Mouse (Mus musculus) embryonic facial prominence, embryonic 13.5 days (tissue): ENCODE data around the gene Trit1. TPM values are rescaled to one million over a fixed set of nuclear protein-coding genes. Genes with fewer than 3 reads are reported as not detected.

Experiments
- ATAC-seq: fragments of 200-750 bp; cut with Nextera tagmentation; 2 replicates; pipeline ENCODE4 v1.8.0; 2017; ENCODE audit warnings: low read depth; ENCODE audit not compliant: insufficient number of reproducible peaks, insufficient read depth, low FRiP score, low TSS enrichment
- H3K27ac ChIP-seq: fragments of 300-500 bp; sonication (generic); 2 replicates; pipeline ENCODE4 v1.5.1; 2015; ENCODE audit warnings: moderate library complexity, mild to moderate bottlenecking, inconsistent platforms
- H3K27me3 ChIP-seq: fragments of 300-500 bp; sonication (generic); 2 replicates; pipeline ENCODE4 v1.6.1; 2015; ENCODE audit warnings: mild to moderate bottlenecking, inconsistent platforms
- H3K36me3 ChIP-seq: fragments of 300-500 bp; sonication (generic); 2 replicates; pipeline ENCODE4 v1.6.1; 2015; ENCODE audit warnings: mild to moderate bottlenecking, inconsistent platforms
- H3K4me1 ChIP-seq: fragments of 300-500 bp; sonication (generic); 2 replicates; pipeline ENCODE4 v1.6.1; 2015; ENCODE audit warnings: inconsistent platforms
- H3K4me2 ChIP-seq: fragments of 300-500 bp; sonication (generic); 2 replicates; pipeline ENCODE4 v1.6.1; 2015; ENCODE audit warnings: moderate library complexity, mild to moderate bottlenecking, inconsistent platforms
- H3K4me3 ChIP-seq: fragments of 300-500 bp; sonication (generic); 2 replicates; pipeline ENCODE4 v1.5.1; 2015; ENCODE audit warnings: mild to moderate bottlenecking, inconsistent platforms
- H3K9ac ChIP-seq: fragments of 300-500 bp; sonication (generic); 2 replicates; pipeline ENCODE4 v1.6.1; 2015; ENCODE audit warnings: mild to moderate bottlenecking, inconsistent platforms
- H3K9me3 ChIP-seq: fragments of 300-500 bp; sonication (generic); 2 replicates; pipeline ENCODE4 v1.6.1; 2016; ENCODE audit warnings: inconsistent platforms
- WGBS: fragments of 180-500 bp; shearing (Covaris S2); methylation state at CpG from one replicate; pipeline ENCODE4 v1.1.7; 2015; ENCODE audit warnings: mixed read lengths; 5-methylcytosine and 5-hydroxymethylcytosine counted together
- polyA plus RNA-seq: library from polyadenylated mRNA; unstranded; fragments of >200 nt; fragmentation: Nextera tagmentation; extraction: Ambion mirVana; gene quantifications from 2 replicates; pipeline ENCODE4 v1.2.1, GENCODE M21; 2015

Gene Trit1
- polyA plus RNA-seq, 1 experiment from 2014 or later, result 19.7 TPM

DNA sequence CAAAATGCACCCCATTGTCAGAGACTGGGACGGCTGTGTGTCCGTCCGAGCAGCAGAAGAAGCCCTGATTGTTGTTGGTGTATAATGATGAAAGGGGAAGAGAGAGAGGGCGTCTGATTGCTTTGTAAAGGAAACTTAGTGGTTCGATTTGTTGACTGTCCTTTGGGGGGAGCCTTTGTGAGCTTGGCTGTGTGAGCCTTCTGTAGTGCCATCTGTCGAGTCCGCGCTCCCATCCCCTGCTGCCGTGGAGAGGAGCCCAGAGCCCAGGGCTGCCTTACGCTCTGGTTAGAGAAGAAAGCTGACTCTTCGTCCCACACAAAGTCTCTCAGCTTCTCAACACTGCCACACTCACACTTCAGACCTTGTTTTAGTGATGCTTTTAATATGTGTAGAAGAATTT lies 36.8 kb downstream of the Trit1 start:
- WGBS, result 75% methylated on average over 11 of the region's 11 CpGs
- H3K4me1 ChIP-seq, result peaks cover 17% of the 10 kb centered on the region
- no peak overlapping the region for H3K4me2 ChIP-seq
- H3K27ac ChIP-seq, result no peak overlapping the region
- no peak overlapping the region for H3K4me3 ChIP-seq
- no peaks in the 10 kb centered on the region for H3K9me3 ChIP-seq
- H3K27me3 ChIP-seq, result no peaks in the 10 kb centered on the region
- H3K9ac ChIP-seq, result no peak overlapping the region
- H3K36me3 ChIP-seq, result peaks cover 82% of the 10 kb centered on the region
- no peak for ATAC-seq

GRCm38 (mm10) chr4:123054172-123054790 lies 37.9 kb downstream of the Trit1 start:
- H3K9me3 ChIP-seq, result no peaks in the 10 kb centered on the region
- H3K27me3 ChIP-seq, result no peaks in the 10 kb centered on the region
- no peak overlapping the region for H3K27ac ChIP-seq
- no peak overlapping the region for H3K4me2 ChIP-seq
- H3K36me3 ChIP-seq, result peaks cover 71% of the 10 kb centered on the region
- no peak overlapping the region for H3K4me3 ChIP-seq
- no peak overlapping the region for H3K9ac ChIP-seq
- WGBS, result 76% methylated on average over 16 of the region's 16 CpGs
- ATAC-seq, result no peak
- peaks cover 17% of the 10 kb centered on the region for H3K4me1 ChIP-seq

GRCm38 (mm10) chr4:123056560-123057109 lies 40.2 kb downstream of the Trit1 start:
- Histone ChIP-seq H3K9me3 (no peaks in the 10 kb centered on the region), H3K4me1 (peaks cover 5% of the 10 kb centered on the region; the same call in 1 of the 2 replicates), H3K4me3 (no peak overlapping the region), H3K27me3 (no peaks in the 10 kb centered on the region), H3K9ac (no peak overlapping the region), H3K4me2 (0 out of 2 replicates have a peak overlapping the region, but pooled peaks have one; percentile 2), H3K27ac (peak overlapping the region; percentile 66), H3K36me3 (peaks cover 54% of the 10 kb centered on the region)
- WGBS, result 84% methylated on average over 3 of the region's 3 CpGs
- ATAC-seq, result no peak

- H3K27ac ChIP-seq, result no peak overlapping the region
- no peaks in the 10 kb centered on the region for H3K9me3 ChIP-seq
- no peak overlapping the region for H3K4me2 ChIP-seq
- ATAC-seq, result no peak
- WGBS, result 68% methylated on average over 1 of the region's 1 CpGs
- peaks cover 5% of the 10 kb centered on the region; the same call in 1 of the 2 replicates for H3K4me1 ChIP-seq
- H3K4me3 ChIP-seq, result no peak overlapping the region
- peaks cover 41% of the 10 kb centered on the region for H3K36me3 ChIP-seq
- no peak overlapping the region for H3K9ac ChIP-seq
- no peaks in the 10 kb centered on the region for H3K27me3 ChIP-seq
Observed at GRCm38 (mm10) chr4:123057957-123058356, 41.6 kb downstream of the Trit1 start.

GRCm38 (mm10) chr4:123061744-123062143 lies 45.3 kb downstream of the Trit1 start:
- WGBS, result 67% methylated on average over 5 of the region's 5 CpGs
- no peak overlapping the region for H3K27ac ChIP-seq
- peaks cover 5% of the 10 kb centered on the region; the same call in 1 of the 2 replicates for H3K4me1 ChIP-seq
- H3K36me3 ChIP-seq, result peaks cover 6% of the 10 kb centered on the region; the same call in 1 of the 2 replicates
- H3K4me3 ChIP-seq, result no peak overlapping the region
- no peak overlapping the region for H3K4me2 ChIP-seq
- H3K9me3 ChIP-seq, result no peaks in the 10 kb centered on the region
- no peak for ATAC-seq
- no peak overlapping the region for H3K9ac ChIP-seq
- H3K27me3 ChIP-seq, result no peaks in the 10 kb centered on the region

DNA sequence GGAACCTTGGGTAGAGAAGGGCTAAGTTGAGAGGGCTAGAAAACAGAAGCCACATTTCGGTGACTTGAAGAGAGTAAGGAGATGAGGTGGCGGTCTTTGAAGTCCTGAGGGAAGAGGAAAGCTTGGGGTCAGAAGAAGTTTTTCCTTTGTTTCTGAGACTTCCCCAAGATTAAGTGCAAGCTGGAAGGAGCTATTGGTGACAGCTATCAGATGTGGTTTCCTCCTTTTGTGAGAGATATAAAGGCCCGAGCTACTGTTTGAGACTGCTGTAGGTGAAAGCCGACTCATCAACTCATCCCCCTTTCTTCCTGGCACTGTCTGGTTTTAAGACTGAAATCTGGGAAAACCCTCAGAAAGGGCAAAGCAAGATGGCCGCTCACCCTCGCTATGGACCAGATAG lies 52.2 kb downstream of the Trit1 start:
- Histone ChIP-seq H3K4me2 (no peak overlapping the region), H3K27ac (no peak overlapping the region), H3K27me3 (no peaks in the 10 kb centered on the region), H3K36me3 (no peaks in the 10 kb centered on the region), H3K9me3 (no peaks in the 10 kb centered on the region), H3K9ac (no peak overlapping the region), H3K4me1 (no peaks in the 10 kb centered on the region), H3K4me3 (no peak overlapping the region)
- 82% methylated on average over 6 of the region's 6 CpGs for WGBS
- no peak for ATAC-seq

- 0 out of 2 replicates have a peak, but pooled peaks have one; percentile 32 for ATAC-seq
- WGBS, result 10% methylated on average over 13 of the region's 13 CpGs
Observed at GRCm38 (mm10) chr4:123071266-123071966, 55.0 kb downstream of the Trit1 start.

GRCm38 (mm10) chr4:123076928-123077327 lies 60.5 kb downstream of the Trit1 start:
- 0 out of 2 replicates have a peak, but pooled peaks cover 3% of the 10 kb centered on the region for H3K4me1 ChIP-seq
- WGBS, result 52% methylated on average over 8 of the region's 8 CpGs
- H3K9ac ChIP-seq, result no peak overlapping the region
- peaks cover 5% of the 10 kb centered on the region; the same call in 1 of the 2 replicates for H3K9me3 ChIP-seq
- H3K4me2 ChIP-seq, result no peak overlapping the region
- no peak for ATAC-seq
- H3K4me3 ChIP-seq, result no peak overlapping the region
- H3K27me3 ChIP-seq, result no peaks in the 10 kb centered on the region
- no peak overlapping the region for H3K27ac ChIP-seq
- H3K36me3 ChIP-seq, result no peaks in the 10 kb centered on the region

More at GRCm38 (mm10) chr4:123071266-123071966, 55.0 kb downstream of the Trit1 start:
- H3K4me1 ChIP-seq, result no peaks in the 10 kb centered on the region
- no peaks in the 10 kb centered on the region for H3K36me3 ChIP-seq
- no peaks in the 10 kb centered on the region for H3K9me3 ChIP-seq
- H3K9ac ChIP-seq, result no peak overlapping the region
- peak overlapping the region; percentile 34 for H3K4me2 ChIP-seq
- no peaks in the 10 kb centered on the region for H3K27me3 ChIP-seq
- no peak overlapping the region for H3K4me3 ChIP-seq
- H3K27ac ChIP-seq, result peak overlapping the region; percentile 64; the same call in 1 of the 2 replicates

GRCm38 (mm10) chr4:123078231-123078630 lies 61.8 kb downstream of the Trit1 start:
- Histone ChIP-seq H3K36me3 (no peaks in the 10 kb centered on the region), H3K4me2 (no peak overlapping the region), H3K4me3 (no peak overlapping the region), H3K9me3 (peaks cover 5% of the 10 kb centered on the region; the same call in 1 of the 2 replicates), H3K9ac (no peak overlapping the region), H3K4me1 (0 out of 2 replicates have a peak, but pooled peaks cover 3% of the 10 kb centered on the region), H3K27ac (no peak overlapping the region), H3K27me3 (no peaks in the 10 kb centered on the region)
- no peak for ATAC-seq
- 81% methylated on average over 4 of the region's 4 CpGs for WGBS

- Histone ChIP-seq H3K4me2 (no peak overlapping the region), H3K36me3 (no peaks in the 10 kb centered on the region), H3K4me1 (0 out of 2 replicates have a peak, but pooled peaks cover 3% of the 10 kb centered on the region), H3K9ac (no peak overlapping the region), H3K27ac (no peak overlapping the region), H3K27me3 (no peaks in the 10 kb centered on the region), H3K4me3 (no peak overlapping the region), H3K9me3 (peaks cover 5% of the 10 kb centered on the region; the same call in 1 of the 2 replicates)
- WGBS, result 40% methylated on average over 13 of the region's 13 CpGs
- ATAC-seq, result no peak
Observed at GRCm38 (mm10) chr4:123080791-123081190, 64.4 kb downstream of the Trit1 start.

GRCm38 (mm10) chr4:123082283-123083163 lies 66.1 kb downstream of the Trit1 start:
- H3K4me3 ChIP-seq, result no peak overlapping the region
- no peak overlapping the region for H3K4me2 ChIP-seq
- 71% methylated on average over 20 of the region's 20 CpGs for WGBS
- no peak overlapping the region for H3K9ac ChIP-seq
- H3K27me3 ChIP-seq, result no peaks in the 10 kb centered on the region
- no peak overlapping the region for H3K27ac ChIP-seq
- no peak for ATAC-seq
- 0 out of 2 replicates have a peak, but pooled peaks cover 3% of the 10 kb centered on the region for H3K4me1 ChIP-seq
- no peaks in the 10 kb centered on the region for H3K36me3 ChIP-seq
- peaks cover 3% of the 10 kb centered on the region; the same call in 1 of the 2 replicates for H3K9me3 ChIP-seq
